Mouse (Mus musculus): ENCODE measurements around the gene Csrp3. TPM values are rescaled to one million over a fixed set of nuclear protein-coding genes. Genes with fewer than 3 reads are reported as not detected.

Csrp3 gene
- polyA plus RNA-seq, 1 experiment from 2014 or later, result 1.1 TPM

DNA sequence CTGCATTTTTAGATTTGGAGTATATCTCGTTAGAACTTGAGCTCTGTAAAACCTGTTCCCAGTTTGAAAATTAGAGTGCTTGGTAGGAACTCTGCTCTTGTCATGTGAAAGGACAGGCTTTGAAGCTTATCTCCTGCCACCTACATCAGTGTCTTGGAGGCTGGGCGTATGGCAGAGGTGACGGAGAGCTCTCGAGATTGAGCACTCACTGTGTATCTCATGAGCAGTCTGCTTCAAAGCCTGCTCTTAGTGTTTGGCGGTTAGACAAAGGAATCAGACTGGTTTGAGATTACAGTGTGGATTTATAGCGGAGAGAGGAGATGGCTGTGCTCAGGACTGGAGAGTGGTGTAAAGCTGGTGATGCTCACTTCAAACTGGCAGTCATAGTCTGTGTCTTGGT is 22.7 kb downstream of the Csrp3 start:
- no peaks in the 10 kb centered on the region for H3K27me3 ChIP-seq
- 76% methylated on average over 6 of the region's 6 CpGs for WGBS (ENCODE audit: insufficient replicate concordance)
- ATAC-seq (ENCODE audit: low read depth) (no peak), DNase-seq (no peak)
- H3K36me3 ChIP-seq, result peaks cover 65% of the 10 kb centered on the region
- no peak overlapping the region for H3K4me2 ChIP-seq
- no peak overlapping the region for H3K4me3 ChIP-seq (replicated peaks)
- no peaks in the 10 kb centered on the region for H3K9me3 ChIP-seq (replicated peaks)
- H3K9ac ChIP-seq, result no peak overlapping the region
- H3K27ac ChIP-seq, result no peak overlapping the region
- 0 out of 2 replicates have a peak, but pooled peaks cover 8% of the 10 kb centered on the region for H3K4me1 ChIP-seq (replicated peaks)

DNA sequence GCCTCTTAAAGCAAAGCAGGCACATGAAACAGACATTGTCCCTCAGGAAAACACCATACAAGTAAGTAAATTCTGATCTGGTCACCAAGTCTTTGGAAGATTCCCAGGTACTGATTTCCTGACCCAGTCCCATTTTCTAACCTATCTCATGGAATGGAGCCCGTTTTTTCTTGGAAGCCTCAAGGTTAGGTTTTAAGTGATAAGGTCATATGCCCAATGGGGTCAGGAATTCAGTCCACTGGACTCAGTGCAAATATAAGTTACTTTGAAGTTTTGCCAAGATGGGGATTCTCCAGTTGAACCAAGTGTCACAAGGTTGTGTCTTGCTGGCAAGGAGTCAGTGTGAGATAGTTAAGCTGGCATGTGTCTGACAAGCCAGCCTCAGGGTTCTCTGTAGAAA is 23.2 kb downstream of the Csrp3 start:
- H3K4me2 ChIP-seq, result no peak overlapping the region
- ATAC-seq (ENCODE audit: low read depth), result no peak
- H3K4me1 ChIP-seq (replicated peaks), result 0 out of 2 replicates have a peak, but pooled peaks cover 5% of the 10 kb centered on the region
- no peak overlapping the region for H3K4me3 ChIP-seq (replicated peaks)
- no peak for DNase-seq
- no peaks in the 10 kb centered on the region for H3K9me3 ChIP-seq (replicated peaks)
- H3K27me3 ChIP-seq, result no peaks in the 10 kb centered on the region
- H3K27ac ChIP-seq, result no peak overlapping the region
- peaks cover 69% of the 10 kb centered on the region for H3K36me3 ChIP-seq
- H3K9ac ChIP-seq, result no peak overlapping the region
- 63% methylated on average over 1 of the region's 1 CpGs for WGBS (ENCODE audit: insufficient replicate concordance)

DNA sequence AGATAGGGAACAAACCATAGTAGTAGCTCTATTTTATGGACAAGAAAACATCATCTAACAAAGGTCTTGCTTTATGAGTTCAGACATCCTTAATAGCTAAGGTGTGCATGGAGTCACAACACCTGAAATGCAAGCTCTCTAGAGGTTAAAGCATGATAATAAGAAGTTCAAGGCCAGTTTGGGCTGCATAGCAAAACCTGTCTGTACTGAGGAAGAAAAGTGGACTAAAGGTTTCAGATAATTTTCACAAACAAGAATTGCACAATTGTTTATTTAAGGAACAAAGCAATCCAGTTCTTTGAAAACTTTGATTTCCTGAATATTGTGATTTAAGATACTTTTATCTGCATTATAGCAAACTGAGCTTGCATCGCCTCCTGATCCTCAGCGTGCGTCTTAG is 24.2 kb downstream of the Csrp3 start:
- Histone ChIP-seq H3K27me3 (no peaks in the 10 kb centered on the region), H3K9me3 (replicated peaks) (no peaks in the 10 kb centered on the region), H3K4me2 (no peak overlapping the region), H3K9ac (no peak overlapping the region), H3K4me3 (replicated peaks) (no peak overlapping the region), H3K36me3 (peaks cover 80% of the 10 kb centered on the region), H3K27ac (no peak overlapping the region), H3K4me1 (replicated peaks) (no peaks in the 10 kb centered on the region)
- DNase-seq (no peak), ATAC-seq (ENCODE audit: low read depth) (no peak)
- WGBS (ENCODE audit: insufficient replicate concordance), result 85% methylated on average over 3 of the region's 3 CpGs

DNA sequence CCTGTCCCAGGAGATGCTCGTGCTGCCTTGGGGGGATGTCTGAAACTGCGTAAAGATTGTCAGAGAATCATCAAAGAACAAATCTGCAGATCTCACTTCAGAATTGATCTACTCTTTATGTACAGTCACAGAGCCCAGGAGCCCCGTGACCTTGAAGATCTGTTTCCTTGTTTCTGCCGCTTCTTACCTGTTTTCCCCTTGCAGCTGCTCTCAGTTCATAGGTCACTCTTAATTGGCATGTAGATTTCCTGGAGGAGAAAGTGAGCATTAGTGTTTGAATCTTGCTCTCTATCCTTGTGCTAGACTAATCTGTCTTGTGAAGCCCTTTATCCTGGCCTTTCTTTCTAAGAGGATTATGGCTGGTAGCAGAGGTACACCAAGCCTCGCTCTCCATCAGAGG is 26.2 kb downstream of the Csrp3 start:
- Histone ChIP-seq H3K4me1 (replicated peaks) (no peaks in the 10 kb centered on the region), H3K9ac (no peak overlapping the region), H3K9me3 (replicated peaks) (no peaks in the 10 kb centered on the region), H3K27me3 (no peaks in the 10 kb centered on the region), H3K4me3 (replicated peaks) (no peak overlapping the region), H3K4me2 (no peak overlapping the region), H3K36me3 (peaks cover 78% of the 10 kb centered on the region), H3K27ac (no peak overlapping the region)
- WGBS (ENCODE audit: insufficient replicate concordance), result 83% methylated on average over 5 of the region's 5 CpGs
- no peak for DNase-seq
- ATAC-seq (ENCODE audit: low read depth), result no peak

DNA sequence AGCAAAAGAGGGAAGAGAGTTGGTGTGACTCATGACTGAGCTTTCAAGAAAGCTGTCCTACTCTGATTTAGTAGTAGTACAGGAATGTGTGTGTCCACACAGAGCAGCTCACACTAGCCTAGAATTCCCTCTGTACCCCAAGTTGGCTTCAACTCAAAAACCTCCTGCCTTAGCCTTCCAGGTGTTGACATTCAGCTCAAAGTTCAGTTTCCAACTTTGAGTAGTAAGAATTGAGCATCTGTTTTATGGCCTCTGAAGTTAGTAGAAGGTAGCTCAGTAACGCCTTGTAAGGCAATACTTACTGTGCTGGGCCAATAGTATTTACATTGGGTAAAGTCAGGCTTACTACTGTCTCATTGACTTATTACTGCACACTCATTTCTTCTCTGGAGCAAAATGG is 34.2 kb downstream of the Csrp3 start:
- no peak overlapping the region for H3K4me3 ChIP-seq (replicated peaks)
- 95% methylated on average over 1 of the region's 1 CpGs for WGBS (ENCODE audit: insufficient replicate concordance)
- H3K9ac ChIP-seq, result no peak overlapping the region
- DNase-seq (no peak), ATAC-seq (ENCODE audit: low read depth) (no peak)
- H3K4me2 ChIP-seq, result no peak overlapping the region
- no peaks in the 10 kb centered on the region for H3K27me3 ChIP-seq
- peaks cover 36% of the 10 kb centered on the region for H3K36me3 ChIP-seq
- H3K9me3 ChIP-seq (replicated peaks), result no peaks in the 10 kb centered on the region
- H3K27ac ChIP-seq, result no peak overlapping the region
- no peaks in the 10 kb centered on the region for H3K4me1 ChIP-seq (replicated peaks)

DNA sequence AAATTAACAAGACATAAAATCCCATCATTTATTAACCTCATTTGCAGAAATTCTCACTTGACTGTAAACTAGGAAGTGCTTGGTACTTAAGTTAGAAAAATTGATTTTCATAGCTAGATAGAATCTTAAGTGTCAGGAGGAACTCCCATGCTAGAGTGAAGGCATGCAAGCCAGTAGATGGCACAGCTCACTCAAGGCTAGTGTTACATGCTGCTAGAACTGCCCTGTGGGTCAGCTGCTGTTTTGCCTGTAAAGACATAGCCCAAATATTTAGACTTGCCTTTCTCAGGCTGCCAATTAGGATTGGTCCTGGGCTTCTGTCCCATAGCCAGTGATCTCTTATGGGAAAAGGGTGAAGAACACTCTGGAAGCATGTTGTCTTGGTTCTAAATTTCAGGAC is 35.5 kb downstream of the Csrp3 start:
- peaks cover 31% of the 10 kb centered on the region for H3K36me3 ChIP-seq
- no peak for DNase-seq
- no peak overlapping the region for H3K9ac ChIP-seq
- no peak overlapping the region for H3K4me2 ChIP-seq
- no peaks in the 10 kb centered on the region for H3K27me3 ChIP-seq
- no peaks in the 10 kb centered on the region for H3K4me1 ChIP-seq (replicated peaks)
- H3K9me3 ChIP-seq (replicated peaks), result no peaks in the 10 kb centered on the region
- ATAC-seq (ENCODE audit: low read depth), result no peak
- H3K27ac ChIP-seq, result no peak overlapping the region
- no peak overlapping the region for H3K4me3 ChIP-seq (replicated peaks)

DNA sequence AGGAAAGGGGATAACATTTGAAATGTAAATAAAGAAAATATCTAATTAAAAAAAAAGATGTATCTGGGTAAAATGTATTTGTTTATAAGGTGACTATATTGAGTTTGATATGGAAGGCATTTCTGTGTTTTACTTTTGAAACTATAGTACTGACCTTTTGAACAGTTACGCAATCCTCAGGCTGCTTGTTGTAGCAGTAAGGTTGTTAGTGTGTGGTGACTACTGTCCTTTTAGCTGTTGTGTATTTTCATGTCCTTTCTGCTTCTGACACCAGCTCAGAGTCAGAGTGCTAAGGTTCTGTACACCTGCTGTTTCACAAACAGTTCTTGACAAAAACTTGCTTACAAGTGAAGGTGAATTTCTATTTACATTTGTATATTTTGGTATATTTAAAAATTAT is 37.2 kb downstream of the Csrp3 start:
- H3K36me3 ChIP-seq, result peaks cover 33% of the 10 kb centered on the region
- ATAC-seq (ENCODE audit: low read depth), result no peak
- 84% methylated on average over 1 of the region's 1 CpGs for WGBS (ENCODE audit: insufficient replicate concordance)

DNA sequence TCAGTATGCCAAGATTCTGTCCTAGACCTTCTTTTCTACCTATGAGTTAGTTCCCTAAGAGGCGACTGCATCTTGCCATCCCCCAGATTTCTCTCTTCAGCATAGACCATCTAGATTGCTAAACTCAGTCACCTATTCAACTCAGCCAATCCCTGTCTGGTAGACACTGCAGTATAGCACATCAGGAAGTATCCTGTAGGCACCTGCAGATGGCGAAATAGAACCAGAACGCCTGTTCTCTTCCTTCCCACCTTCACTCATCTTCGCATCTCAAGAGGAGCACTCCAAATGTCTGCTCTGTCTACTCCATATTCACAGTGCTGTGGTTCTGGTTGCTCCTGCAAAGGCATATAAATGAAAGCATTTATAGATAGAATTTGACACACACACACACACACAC is 41.2 kb downstream of the Csrp3 start:
- no peak for ATAC-seq (ENCODE audit: low read depth)
- no peaks in the 10 kb centered on the region for H3K4me1 ChIP-seq (replicated peaks)
- WGBS (ENCODE audit: insufficient replicate concordance), result 78% methylated on average over 4 of the region's 4 CpGs
- no peaks in the 10 kb centered on the region for H3K27me3 ChIP-seq
- peaks cover 53% of the 10 kb centered on the region for H3K36me3 ChIP-seq
- no peak overlapping the region for H3K9ac ChIP-seq
- no peak overlapping the region for H3K4me3 ChIP-seq (replicated peaks)
- no peak for DNase-seq
- H3K9me3 ChIP-seq (replicated peaks), result no peaks in the 10 kb centered on the region
- H3K27ac ChIP-seq, result no peak overlapping the region
- H3K4me2 ChIP-seq, result no peak overlapping the region

More for the DNA sequence above, 37.2 kb downstream of the Csrp3 start:
- Histone ChIP-seq H3K4me2 (no peak overlapping the region), H3K27me3 (no peaks in the 10 kb centered on the region), H3K4me1 (replicated peaks) (no peaks in the 10 kb centered on the region), H3K4me3 (replicated peaks) (no peak overlapping the region), H3K9me3 (replicated peaks) (no peaks in the 10 kb centered on the region), H3K27ac (no peak overlapping the region), H3K9ac (no peak overlapping the region)
- no peak for DNase-seq

DNA sequence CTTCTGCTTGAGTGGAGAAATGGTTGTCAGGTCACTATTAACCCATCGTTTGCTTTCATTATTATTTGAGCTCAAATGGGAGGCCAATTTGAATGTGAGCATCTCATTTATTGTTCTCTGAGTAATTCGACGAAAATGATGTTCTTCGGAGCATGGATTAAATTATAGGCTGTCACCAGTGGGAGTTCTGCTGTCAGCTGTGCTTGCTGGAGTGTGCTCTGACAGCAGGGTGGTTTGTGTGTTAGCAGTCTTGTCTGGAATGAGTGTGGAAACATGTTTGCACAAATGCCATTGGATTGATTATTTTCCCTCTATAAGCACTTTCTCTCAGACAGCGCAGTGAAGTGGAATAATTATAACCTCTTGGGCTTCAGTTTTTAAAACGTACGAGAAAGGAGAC is 44.5 kb downstream of the Csrp3 start:
- Histone ChIP-seq H3K4me3 (replicated peaks) (no peak overlapping the region), H3K4me1 (replicated peaks) (no peaks in the 10 kb centered on the region), H3K9ac (no peak overlapping the region), H3K4me2 (no peak overlapping the region), H3K27me3 (no peaks in the 10 kb centered on the region), H3K9me3 (replicated peaks) (no peaks in the 10 kb centered on the region), H3K27ac (no peak overlapping the region), H3K36me3 (peaks cover 46% of the 10 kb centered on the region)
- ATAC-seq (ENCODE audit: low read depth) (no peak), DNase-seq (no peak)
- 80% methylated on average over 7 of the region's 7 CpGs for WGBS (ENCODE audit: insufficient replicate concordance)

DNA sequence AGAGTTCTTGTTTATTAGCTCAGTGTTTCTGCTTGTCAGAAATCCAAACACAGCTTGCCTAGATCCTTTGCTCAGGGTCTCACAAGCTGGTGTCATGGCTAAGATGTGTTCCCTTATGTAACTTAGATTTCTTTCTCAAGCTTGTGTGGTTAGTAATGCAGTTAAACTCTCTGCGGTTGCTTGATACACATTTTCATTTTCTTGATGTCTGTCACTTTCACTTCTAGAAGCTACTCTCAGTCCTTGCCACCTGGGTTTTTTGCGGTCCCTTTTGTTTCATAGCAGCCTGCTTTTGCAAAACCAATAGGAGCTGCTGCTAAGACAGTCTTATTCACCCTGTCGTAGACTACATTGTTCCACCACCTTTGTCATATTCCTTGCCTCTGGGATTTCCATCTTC is 52.7 kb downstream of the Csrp3 start:
- 82% methylated on average over 3 of the region's 3 CpGs for WGBS (ENCODE audit: insufficient replicate concordance)
- Histone ChIP-seq H3K36me3 (peaks cover 9% of the 10 kb centered on the region; the same call in 1 of the 2 replicates), H3K4me3 (replicated peaks) (no peak overlapping the region), H3K9me3 (replicated peaks) (no peaks in the 10 kb centered on the region), H3K9ac (no peak overlapping the region), H3K27ac (no peak overlapping the region), H3K4me2 (no peak overlapping the region), H3K27me3 (no peaks in the 10 kb centered on the region), H3K4me1 (replicated peaks) (peaks cover 21% of the 10 kb centered on the region)
- DNase-seq (no peak), ATAC-seq (ENCODE audit: low read depth) (no peak)

DNA sequence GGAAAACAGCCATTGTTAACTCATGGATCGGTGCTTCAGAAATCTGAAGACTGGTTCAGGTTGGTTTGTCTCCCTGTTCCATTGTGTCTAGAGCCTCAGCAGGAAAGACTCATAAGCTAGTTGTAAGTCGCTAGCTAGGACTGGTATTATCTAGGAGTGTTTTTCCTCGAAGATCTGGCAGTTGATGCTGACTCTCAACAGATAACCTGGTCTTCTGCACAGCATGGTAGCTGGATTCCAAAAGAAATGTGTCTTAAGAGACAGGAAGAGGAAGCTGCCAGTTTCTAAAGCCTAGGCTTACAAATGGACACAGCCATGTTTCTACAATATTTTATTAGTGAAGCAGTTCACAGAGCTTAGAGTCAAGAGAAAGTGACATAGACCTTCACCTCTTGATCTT is 56.4 kb downstream of the Csrp3 start:
- DNase-seq, result no peak
- no peak overlapping the region for H3K9ac ChIP-seq
- no peaks in the 10 kb centered on the region for H3K27me3 ChIP-seq
- no peak overlapping the region for H3K4me3 ChIP-seq (replicated peaks)
- ATAC-seq (ENCODE audit: low read depth), result no peak
- H3K4me2 ChIP-seq, result no peak overlapping the region
- H3K36me3 ChIP-seq, result peaks cover 7% of the 10 kb centered on the region; the same call in 1 of the 2 replicates
- H3K4me1 ChIP-seq (replicated peaks), result peaks cover 36% of the 10 kb centered on the region
- WGBS (ENCODE audit: insufficient replicate concordance), result 40% methylated on average over 3 of the region's 3 CpGs
- H3K9me3 ChIP-seq (replicated peaks), result no peaks in the 10 kb centered on the region
- H3K27ac ChIP-seq, result no peak overlapping the region

DNA sequence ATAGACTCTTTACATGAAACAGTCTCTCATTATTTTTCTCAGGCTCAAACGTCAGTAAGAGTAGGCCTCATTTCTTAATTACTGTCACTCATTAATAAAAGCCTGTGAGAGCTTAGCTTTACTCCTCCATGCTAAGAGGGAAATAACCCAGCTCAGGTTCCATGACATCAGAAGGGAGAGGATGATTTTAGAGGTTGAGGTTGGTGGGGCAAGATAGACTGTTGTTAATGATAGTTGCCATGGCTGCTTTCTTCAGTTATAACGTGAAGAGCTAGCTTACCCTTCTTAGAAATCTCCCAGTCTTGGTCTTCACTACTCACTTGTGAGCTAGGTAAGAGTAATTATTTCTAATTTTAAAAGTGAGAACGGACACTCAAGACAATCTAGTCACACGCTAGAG is 57.7 kb downstream of the Csrp3 start:
- 0 out of 2 replicates have a peak, but pooled peaks cover 3% of the 10 kb centered on the region for H3K36me3 ChIP-seq
- H3K4me3 ChIP-seq (replicated peaks), result peak overlapping the region; percentile 14; the same call in 1 of the 2 replicates
- H3K4me1 ChIP-seq (replicated peaks), result peaks cover 36% of the 10 kb centered on the region
- no peak overlapping the region for H3K27ac ChIP-seq
- DNase-seq (no peak), ATAC-seq (ENCODE audit: low read depth) (no peak)
- H3K9me3 ChIP-seq (replicated peaks), result no peaks in the 10 kb centered on the region
- no peaks in the 10 kb centered on the region for H3K27me3 ChIP-seq
- WGBS (ENCODE audit: insufficient replicate concordance), result 47% methylated on average over 4 of the region's 4 CpGs
- H3K4me2 ChIP-seq, result peak overlapping the region; percentile 40
- H3K9ac ChIP-seq, result 0 out of 2 replicates have a peak overlapping the region, but pooled peaks have one; percentile 40
